Mouse (Mus musculus) kidney, postnatal 0 days (tissue): Measurements from ENCODE around the gene Rora. TPM values are rescaled to one million over a fixed set of nuclear protein-coding genes. Genes with fewer than 3 reads are reported as not detected.
A peak's percentile ranks its signal among the peaks of the same experiment; 100 is the strongest.

Source experiments
- ATAC-seq: fragments of 200-750 bp; cut with Nextera tagmentation; replicated peaks from 2 replicates; pipeline ENCODE4 v1.8.0; 2017; ENCODE audit warnings: low read depth, moderate number of reproducible peaks, moderate TSS enrichment, moderate library complexity; ENCODE audit not compliant: low FRiP score
- DNase-seq: peaks from one replicate; pipeline ENCODE4 v3.0.0-alpha.2; 2016; ENCODE audit warnings: low spot score
- H3K27ac ChIP-seq: fragments of 300-500 bp; sonication (generic); 2 replicates; pipeline ENCODE4 v1.5.1; 2014; ENCODE audit warnings: mild to moderate bottlenecking
- H3K27me3 ChIP-seq: fragments of 300-500 bp; sonication (generic); 2 replicates; pipeline ENCODE4 v1.6.1; 2014; ENCODE audit warnings: low read length, mixed read lengths; ENCODE audit not compliant: insufficient read depth
- H3K36me3 ChIP-seq: fragments of 300-500 bp; sonication (generic); 2 replicates; pipeline ENCODE4 v1.6.1; 2014; ENCODE audit warnings: low read length, mixed read lengths; ENCODE audit not compliant: insufficient read depth
- H3K4me1 ChIP-seq: fragments of 300-500 bp; sonication (generic); replicated peaks from 2 replicates; pipeline ENCODE4 v1.6.1; 2014; ENCODE audit warnings: antibody characterized with exemption, low read length, mixed read lengths; ENCODE audit not compliant: insufficient read depth
- H3K4me2 ChIP-seq: fragments of 300-500 bp; sonication (generic); 2 replicates; pipeline ENCODE4 v1.6.1; 2014; ENCODE audit warnings: mild to moderate bottlenecking, low read length, moderate library complexity, mixed read lengths
- H3K4me3 ChIP-seq: fragments of 300-500 bp; sonication (generic); replicated peaks from 2 replicates; pipeline ENCODE4 v1.5.1; 2014; ENCODE audit warnings: low read depth, low read length
- H3K9ac ChIP-seq: fragments of 300-500 bp; sonication (generic); 2 replicates; pipeline ENCODE4 v1.6.1; 2014; ENCODE audit warnings: low read depth, low read length
- H3K9me3 ChIP-seq: fragments of 300-500 bp; sonication (generic); replicated peaks from 2 replicates; pipeline ENCODE4 v1.6.1; 2016; ENCODE audit warnings: low read length, inconsistent platforms, mixed read lengths
- CTCF ChIP-seq: IDR thresholded peaks from 2 replicates; pipeline ENCODE4 v1.5.1; 2016; ENCODE audit warnings: antibody characterized with exemption, low read depth, mild to moderate bottlenecking, moderate library complexity
- WGBS: fragments of 180-500 bp; shearing (Covaris S2); extraction: QIAGEN DNeasy Blood & Tissue Kit; methylation state at CpG from one replicate; pipeline ENCODE4 v1.1.7; 2014; 5-methylcytosine and 5-hydroxymethylcytosine counted together
- polyA plus RNA-seq: library from polyadenylated mRNA; unstranded; fragments of >200 nt; fragmentation: Nextera tagmentation; extraction: Ambion mirVana; gene quantifications from 2 replicates; pipeline ENCODE4 v1.2.1, GENCODE M21; 2015

Gene Rora
- polyA plus RNA-seq, 1 experiment from 2014 or later = 9.8 TPM

GRCm38 (mm10) chr9:69249586-69249985, 596.0 kb downstream of the Rora start:
- ATAC-seq = no peak
- H3K9ac ChIP-seq = no peak overlapping the region
- H3K27me3 ChIP-seq = no peaks in the 10 kb centered on the region
- no peaks in the 10 kb centered on the region for H3K9me3 ChIP-seq
- no peaks in the 10 kb centered on the region for H3K4me1 ChIP-seq
- H3K4me2 ChIP-seq = no peak overlapping the region
- H3K4me3 ChIP-seq = no peak overlapping the region
- no peaks in the 10 kb centered on the region for H3K36me3 ChIP-seq
- no peak for DNase-seq
- no peak overlapping the region for H3K27ac ChIP-seq
- WGBS = 89% methylated on average over 3 of the region's 3 CpGs
- no peak for TF ChIP-seq CTCF

GRCm38 (mm10) chr9:69250326-69250725, 596.7 kb downstream of the Rora start:
- 90% methylated on average over 8 of the region's 8 CpGs for WGBS

GRCm38 (mm10) chr9:69258506-69258905, 604.9 kb downstream of the Rora start:
- DNase-seq = no peak
- Histone ChIP-seq H3K4me1 (0 out of 2 replicates have a peak, but pooled peaks cover 6% of the 10 kb centered on the region), H3K36me3 (no peaks in the 10 kb centered on the region), H3K4me2 (no peak overlapping the region), H3K27ac (no peak overlapping the region), H3K9ac (no peak overlapping the region), H3K27me3 (no peaks in the 10 kb centered on the region), H3K4me3 (no peak overlapping the region), H3K9me3 (no peaks in the 10 kb centered on the region)
- ATAC-seq = no peak
- WGBS = 76% methylated on average over 5 of the region's 5 CpGs
- TF ChIP-seq CTCF = no peak

More at GRCm38 (mm10) chr9:69250326-69250725, 596.7 kb downstream of the Rora start:
- Histone ChIP-seq H3K4me3 (no peak overlapping the region), H3K36me3 (no peaks in the 10 kb centered on the region), H3K9ac (no peak overlapping the region), H3K27me3 (no peaks in the 10 kb centered on the region), H3K9me3 (no peaks in the 10 kb centered on the region), H3K27ac (no peak overlapping the region), H3K4me2 (no peak overlapping the region), H3K4me1 (no peaks in the 10 kb centered on the region)
- no peak for ATAC-seq
- no peak for TF ChIP-seq CTCF
- no peak for DNase-seq

GRCm38 (mm10) chr9:69259382-69259781, 605.8 kb downstream of the Rora start:
- DNase-seq (peak; percentile 84), ATAC-seq (peak; percentile 86)
- H3K27ac ChIP-seq = no peak overlapping the region
- no peak overlapping the region for H3K9ac ChIP-seq
- H3K4me2 ChIP-seq = no peak overlapping the region
- 0 out of 2 replicates have a peak, but pooled peaks cover 6% of the 10 kb centered on the region for H3K4me1 ChIP-seq
- H3K9me3 ChIP-seq = no peaks in the 10 kb centered on the region
- no peak overlapping the region for H3K4me3 ChIP-seq
- no peaks in the 10 kb centered on the region for H3K27me3 ChIP-seq
- no peaks in the 10 kb centered on the region for H3K36me3 ChIP-seq
- TF ChIP-seq CTCF = no peak
- WGBS = 3% methylated on average over 9 of the region's 9 CpGs

GRCm38 (mm10) chr9:69265151-69265550, 611.6 kb downstream of the Rora start:
- no peak for TF ChIP-seq CTCF
- no peaks in the 10 kb centered on the region for H3K36me3 ChIP-seq
- H3K27me3 ChIP-seq = no peaks in the 10 kb centered on the region
- ATAC-seq (no peak), DNase-seq (no peak)
- H3K4me1 ChIP-seq = no peaks in the 10 kb centered on the region
- H3K27ac ChIP-seq = no peak overlapping the region
- no peak overlapping the region for H3K9ac ChIP-seq
- WGBS = 74% methylated on average over 7 of the region's 7 CpGs
- no peak overlapping the region for H3K4me2 ChIP-seq
- no peak overlapping the region for H3K4me3 ChIP-seq
- H3K9me3 ChIP-seq = no peaks in the 10 kb centered on the region

GRCm38 (mm10) chr9:69270374-69270773, 616.8 kb downstream of the Rora start:
- H3K27ac ChIP-seq = no peak overlapping the region
- no peak for TF ChIP-seq CTCF
- H3K4me1 ChIP-seq = no peaks in the 10 kb centered on the region
- 72% methylated on average over 8 of the region's 8 CpGs for WGBS
- ATAC-seq = no peak
- no peak overlapping the region for H3K4me3 ChIP-seq
- H3K27me3 ChIP-seq = no peaks in the 10 kb centered on the region
- DNase-seq = no peak
- H3K36me3 ChIP-seq = no peaks in the 10 kb centered on the region
- H3K4me2 ChIP-seq = no peak overlapping the region
- H3K9ac ChIP-seq = no peak overlapping the region
- H3K9me3 ChIP-seq = no peaks in the 10 kb centered on the region

GRCm38 (mm10) chr9:69270931-69271330, 617.3 kb downstream of the Rora start:
- no peak for DNase-seq
- H3K9ac ChIP-seq = no peak overlapping the region
- H3K4me2 ChIP-seq = no peak overlapping the region
- H3K4me3 ChIP-seq = no peak overlapping the region
- no peaks in the 10 kb centered on the region for H3K36me3 ChIP-seq
- TF ChIP-seq CTCF = no peak
- no peaks in the 10 kb centered on the region for H3K9me3 ChIP-seq
- no peaks in the 10 kb centered on the region for H3K4me1 ChIP-seq
- H3K27me3 ChIP-seq = no peaks in the 10 kb centered on the region
- 42% methylated on average over 7 of the region's 7 CpGs for WGBS
- ATAC-seq = no peak
- no peak overlapping the region for H3K27ac ChIP-seq
